Mouse (Mus musculus) C2C12 (cell line): ENCODE data around the gene Pnp.

Experiments used
- CTCF ChIP-seq: IDR thresholded peaks from one replicate; pipeline ENCODE4 v1.5.1; 2011; ENCODE audit not compliant: control insufficient read depth, insufficient read depth, insufficient read length
- MYOD1 ChIP-seq: IDR thresholded peaks from one replicate; pipeline ENCODE4 v1.6.1; 2011; ENCODE audit warnings: low read depth; ENCODE audit not compliant: control insufficient read depth, insufficient read length

GRCm38 (mm10) chr14:50927366-50927765 lies 3.5 kb upstream of the Pnp start:
- TF ChIP-seq CTCF: no peak
- no peak for TF ChIP-seq MYOD1
